Mouse (Mus musculus): ENCODE results near the gene Foxj3.

Foxj3 gene

GRCm38 (mm10) chr4:119637176-119637845 is 100.5 kb downstream of the Foxj3 start, which contains the start of gene Guca2a:
Gene Guca2a, plus strand, starts transcription at chr4:119637704.
- no peak for DNase-seq (ENCODE audit: low spot score in 2 of 2)

DNA sequence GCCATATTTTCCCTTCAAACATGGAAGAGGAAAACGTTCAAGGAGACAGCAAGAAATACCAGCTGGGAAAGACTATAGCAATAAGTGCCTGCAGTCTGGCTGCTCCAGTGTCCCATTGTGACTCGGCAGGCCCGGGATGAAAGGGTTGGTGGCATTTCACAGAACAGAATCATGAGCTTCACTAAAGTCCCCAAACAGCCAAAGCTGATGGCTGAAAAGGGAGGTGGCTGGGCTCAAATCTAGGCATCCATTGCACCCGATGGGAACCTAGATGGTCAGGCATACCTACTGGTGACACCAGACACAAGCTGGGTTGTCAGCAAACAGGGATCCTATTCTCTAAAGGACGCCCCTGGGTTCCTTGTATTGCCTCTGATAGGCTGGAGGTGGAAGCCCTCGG is 101.1 kb downstream of the Foxj3 start:
- DNase-seq (ENCODE audit: low spot score in 2 of 2) = no peak

- DNase-seq (ENCODE audit: low spot score in 2 of 2) = no peak
Measured at GRCm38 (mm10) chr4:119638656-119639055, 101.9 kb downstream of the Foxj3 start.

GRCm38 (mm10) chr4:119642666-119643065 is 105.9 kb downstream of the Foxj3 start:
- DNase-seq (ENCODE audit: low spot score in 2 of 2) = no peak

DNA sequence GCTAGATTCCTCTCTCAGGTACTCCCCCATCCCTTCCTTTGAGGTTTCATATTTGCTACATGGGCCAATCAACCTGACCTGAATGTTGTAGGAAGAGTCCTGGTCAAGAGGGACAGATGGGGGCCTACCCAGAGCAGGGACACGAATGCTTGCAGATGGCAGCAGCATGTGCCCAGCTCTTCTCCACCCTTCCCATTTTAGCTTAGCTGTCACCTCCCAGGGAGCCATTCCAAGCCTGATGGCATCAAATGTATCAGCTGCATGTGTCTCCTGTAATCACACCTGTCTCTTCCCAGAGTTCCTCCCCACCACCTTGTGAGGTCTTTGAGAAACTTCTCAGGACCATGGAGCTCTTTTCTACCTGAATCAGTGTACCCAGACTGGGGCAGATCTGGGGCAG is 120.2 kb downstream of the Foxj3 start:
- DNase-seq (ENCODE audit: low spot score in 2 of 2) = no peak

DNA sequence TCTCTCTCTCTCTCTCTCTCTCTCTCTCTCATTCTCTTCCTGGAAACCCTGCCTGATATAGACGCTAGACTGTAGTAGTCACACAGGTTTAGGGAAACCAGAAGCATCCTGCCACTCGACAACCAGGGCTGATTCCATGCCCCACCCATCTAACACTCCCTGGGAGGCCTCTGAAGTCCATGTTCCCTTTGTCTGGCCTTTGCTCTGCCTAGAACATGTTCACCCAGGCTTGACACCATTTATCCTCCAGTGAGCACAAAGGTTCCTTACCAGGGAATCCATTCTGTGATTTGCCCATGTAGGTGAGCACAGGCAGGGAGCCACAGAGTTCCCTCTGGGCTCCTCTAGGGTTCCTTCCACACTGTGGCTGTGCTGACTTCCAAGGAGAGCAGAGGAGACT is 121.4 kb downstream of the Foxj3 start:
- no peak for DNase-seq (ENCODE audit: low spot score in 2 of 2)

DNA sequence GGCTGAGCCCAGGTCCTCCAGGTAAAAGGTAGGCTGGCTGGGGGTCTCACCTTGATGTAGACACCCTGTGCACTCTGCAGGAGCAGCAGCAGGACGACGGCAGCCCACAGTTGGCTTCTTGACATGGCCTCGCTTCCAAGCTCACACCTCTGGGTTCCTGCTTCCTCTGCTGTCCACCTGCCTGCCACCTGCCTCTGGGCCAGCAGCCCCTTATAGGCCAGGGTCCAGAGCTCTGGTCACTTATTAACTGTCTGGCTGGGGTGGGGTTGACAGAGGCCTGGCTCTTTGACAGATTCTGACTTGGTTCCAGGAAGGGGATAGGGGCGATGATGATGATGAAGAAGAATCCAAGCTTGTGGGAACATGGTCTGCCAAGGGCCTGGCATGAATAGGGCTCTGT is 121.9 kb downstream of the Foxj3 start, which contains the start of gene Guca2b:
Gene Guca2b (minus strand): TSS at position 224 of the 400 bp plus-strand sequence.
- DNase-seq (ENCODE audit: low spot score in 2 of 2) = no peak

DNA sequence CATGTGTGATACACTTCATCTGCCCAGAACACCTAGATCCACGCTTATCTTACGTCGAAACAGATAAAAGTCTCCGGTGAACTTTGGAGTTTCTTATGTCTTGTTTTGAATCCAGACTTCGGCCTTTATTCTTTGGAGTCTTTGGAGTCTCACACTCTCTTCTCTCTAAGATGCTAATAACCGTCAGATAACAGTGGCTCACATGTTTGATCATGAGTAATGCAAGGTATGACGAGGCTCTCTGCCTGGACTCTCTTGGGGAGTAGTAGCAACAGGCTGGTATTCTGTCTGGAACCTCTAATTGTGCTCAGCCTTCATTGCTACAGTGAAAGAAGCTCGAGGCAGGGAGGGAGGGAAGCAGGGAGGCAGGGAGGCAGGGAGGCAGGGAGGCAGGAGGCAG is 123.2 kb downstream of the Foxj3 start:
- no peak for DNase-seq (ENCODE audit: low spot score in 2 of 2)

- DNase-seq (ENCODE audit: low spot score in 2 of 2) = peak; percentile 55 to 60
Measured at GRCm38 (mm10) chr4:119662151-119662550, 125.3 kb downstream of the Foxj3 start.

GRCm38 (mm10) chr4:119662976-119663375 is 126.2 kb downstream of the Foxj3 start:
- peak; percentile 26 to 32 for DNase-seq (ENCODE audit: low spot score in 2 of 2)

DNA sequence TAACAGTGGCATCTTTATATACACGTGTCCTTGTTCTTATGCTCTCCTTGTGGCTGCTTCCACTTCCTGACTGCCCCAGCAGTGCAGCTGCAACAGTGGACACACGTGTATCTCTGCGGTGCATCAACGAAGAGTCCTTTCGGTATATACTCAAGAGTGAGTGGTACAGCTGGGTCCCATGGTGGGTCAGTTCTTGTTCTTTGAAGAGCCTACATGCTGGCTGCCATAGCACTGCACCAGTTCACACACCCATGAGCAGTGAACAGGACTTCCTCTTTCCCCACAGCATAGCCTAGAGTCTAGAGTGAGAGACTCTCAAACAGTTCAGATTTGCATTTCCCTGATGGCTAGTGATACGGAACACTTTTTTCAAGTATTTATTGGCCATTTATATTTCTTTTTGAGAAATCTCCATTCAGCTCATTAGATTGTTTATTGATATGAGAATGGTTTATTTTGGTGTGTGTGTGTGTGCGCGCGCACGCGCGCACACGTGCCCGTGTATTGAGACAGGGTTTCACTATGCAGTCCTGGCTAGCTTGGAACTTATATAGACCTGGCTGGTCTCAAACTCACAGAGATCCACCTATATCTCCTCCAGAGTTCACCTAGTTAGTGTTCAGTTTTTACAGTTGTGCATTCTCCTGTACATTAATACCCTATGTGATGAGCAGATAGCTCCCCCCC is 126.7 kb downstream of the Foxj3 start:
- no peak for DNase-seq (ENCODE audit: low spot score in 2 of 2)

- no peak for DNase-seq (ENCODE audit: low spot score in 2 of 2)
Measured at GRCm38 (mm10) chr4:119665166-119665565, 128.4 kb downstream of the Foxj3 start.

DNA sequence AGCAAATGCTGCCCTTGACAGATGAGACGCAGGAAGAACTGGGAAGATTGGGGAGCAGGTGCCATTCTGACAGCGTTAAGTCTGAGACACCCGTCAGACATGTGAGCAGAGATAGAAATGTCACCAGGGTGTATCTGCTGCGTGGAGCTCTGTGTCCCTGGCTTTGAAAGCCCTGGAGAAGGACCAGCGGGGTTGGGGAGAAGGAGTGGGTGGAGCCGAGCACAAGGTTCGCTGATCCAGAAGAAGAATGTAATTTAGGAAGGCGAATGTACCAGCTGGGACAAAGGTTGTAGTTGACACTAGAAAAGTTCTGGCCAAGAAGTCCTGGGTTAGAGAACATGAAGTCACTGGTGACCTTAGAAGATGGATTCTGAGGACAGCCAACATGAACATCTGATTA is 129.3 kb downstream of the Foxj3 start:
- DNase-seq (ENCODE audit: low spot score in 2 of 2) = peak; percentile 40 to 47

GRCm38 (mm10) chr4:119667454-119667853 is 130.7 kb downstream of the Foxj3 start:
- DNase-seq (ENCODE audit: low spot score in 2 of 2) = peak; percentile 29 to 33

DNA sequence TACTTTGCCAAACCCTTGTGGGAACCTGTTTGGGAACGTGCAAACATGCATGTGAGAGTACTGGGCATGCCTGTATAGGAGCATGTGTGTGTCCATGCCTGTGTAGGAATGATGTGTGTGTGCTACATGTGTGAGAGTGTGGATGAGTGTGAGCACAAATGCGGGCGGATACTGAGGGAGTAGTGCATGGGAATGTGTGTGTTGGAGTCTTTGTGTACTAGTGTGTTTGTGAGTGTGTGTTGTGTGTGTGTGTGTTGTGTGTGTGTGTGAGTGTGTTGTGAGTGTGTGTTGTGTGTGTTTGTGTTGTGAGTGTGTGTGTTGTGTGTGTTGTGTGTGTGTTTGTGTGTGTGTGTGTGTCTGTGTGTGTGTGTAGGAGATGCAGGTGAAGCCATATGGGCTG is 131.4 kb downstream of the Foxj3 start:
- DNase-seq (ENCODE audit: low spot score in 2 of 2) = no peak

- DNase-seq (ENCODE audit: low spot score in 2 of 2) = no peak
Measured at GRCm38 (mm10) chr4:119668596-119668995, 131.8 kb downstream of the Foxj3 start.

GRCm38 (mm10) chr4:119669356-119670209 is 132.8 kb downstream of the Foxj3 start:
- no peak for DNase-seq (ENCODE audit: low spot score in 2 of 2)

GRCm38 (mm10) chr4:119670210-119670555 is 133.4 kb downstream of the Foxj3 start:
- DNase-seq (ENCODE audit: low spot score in 2 of 2) = no peak

GRCm38 (mm10) chr4:119670736-119671135 is 133.9 kb downstream of the Foxj3 start:
- DNase-seq (ENCODE audit: low spot score in 2 of 2) = no peak

DNA sequence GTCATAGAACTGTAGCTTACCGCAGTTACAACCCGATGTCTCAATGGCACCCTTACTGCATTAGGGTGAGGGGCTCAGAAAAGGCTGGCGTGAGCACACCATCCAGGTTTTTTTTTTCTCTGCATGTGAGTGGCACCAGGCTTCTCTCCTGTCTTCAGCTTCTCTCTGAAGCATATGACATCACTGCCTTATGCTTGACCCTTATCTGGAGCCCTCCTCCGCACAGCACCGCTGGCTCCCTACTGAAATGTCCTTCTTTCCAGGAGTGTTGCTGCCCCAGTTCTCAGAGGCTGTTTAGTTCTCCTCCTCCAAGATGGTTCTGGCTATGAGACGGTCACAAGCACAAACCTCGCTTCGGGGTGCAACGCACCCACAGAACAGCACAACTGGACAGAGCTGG is 134.4 kb downstream of the Foxj3 start:
- no peak for DNase-seq (ENCODE audit: low spot score in 2 of 2)

GRCm38 (mm10) chr4:119672685-119673084 is 135.9 kb downstream of the Foxj3 start:
- no peak for DNase-seq (ENCODE audit: low spot score in 2 of 2)

Measured in heart, adult 9 months (tissue).